ENCODE assay signal across 8 mouse cellular contexts in the genomic region with DNA sequence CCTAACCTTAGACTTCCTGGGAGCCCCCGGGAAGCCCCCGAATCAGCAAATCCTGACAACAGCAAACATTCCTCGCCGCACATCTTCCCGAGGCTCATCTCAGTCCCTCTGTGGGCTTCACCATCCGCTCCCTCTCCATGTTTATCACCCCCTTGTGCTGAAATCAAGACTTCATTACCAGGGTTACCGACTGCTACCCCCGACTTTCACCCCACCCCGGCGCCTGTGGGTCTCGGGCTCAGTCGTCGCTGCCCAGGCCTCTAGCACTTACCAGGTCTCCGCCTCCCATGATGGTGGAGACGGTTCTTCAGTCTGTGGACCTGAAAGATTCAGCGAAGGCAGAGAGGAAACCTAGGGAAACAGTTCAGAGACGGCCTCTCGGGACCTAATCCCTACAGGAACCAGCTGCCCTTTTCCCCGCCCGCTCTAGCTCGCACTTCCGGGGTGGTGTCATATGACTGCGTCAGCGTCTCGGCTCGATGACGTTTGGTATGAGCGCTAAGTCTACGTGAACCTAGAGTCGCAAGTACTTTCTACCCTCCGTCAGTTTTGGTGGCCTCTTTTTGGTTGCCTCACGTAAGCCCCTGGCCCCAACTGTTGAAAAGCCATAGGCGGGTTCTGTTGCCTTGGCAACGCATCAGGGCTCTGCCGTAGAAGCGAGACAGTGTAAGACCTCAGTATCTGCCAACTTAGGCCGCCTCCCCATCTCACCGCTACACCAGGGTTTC. TPM values are rescaled to one million over a fixed set of nuclear protein-coding genes. Genes with fewer than 3 reads are reported as not detected.
DNase-seq lines count a peak whose midpoint lies in the region; ATAC-seq and TF ChIP-seq lines count a peak whose summit lies in the region.

A gene (minus strand): TSS at position 403 of the 728 bp plus-strand sequence.

- H3K79me2 ChIP-seq in CH12.LX (replicated peaks; ENCODE audit: control insufficient read depth, extremely low read depth, insufficient read depth, poor library complexity, severe bottlenecking), result peaks cover 17% of the 10 kb centered on the region

- peak within 1 kb of the TSS; percentile 75 for H3K27ac ChIP-seq in CH12.LX (ENCODE audit: insufficient read depth, low read depth)
- peak within 1 kb of the TSS; percentile 42 for H3K27ac ChIP-seq in forebrain, embryonic 11.5 days (ENCODE audit: low read depth, low read length)
- peak within 1 kb of the TSS; percentile 80 for H3K27ac ChIP-seq in heart, embryonic 16.5 days (ENCODE audit: low read length)
- H3K27ac ChIP-seq in liver, embryonic 15.5 days (replicated peaks), result peak within 1 kb of the TSS; percentile 92
- H3K27ac ChIP-seq in neural tube, embryonic 12.5 days, result peak within 1 kb of the TSS; percentile 70

- peak; percentile 99 for DNase-seq in CH12.LX (ENCODE audit: extremely low read depth)
- peak; percentile 97 for DNase-seq in c-Kit-positive CD71-positive TER-119-negative erythroid progenitor cells, embryonic 14.5 days (ENCODE audit: low read depth)
- peak; percentile 96 for DNase-seq in forebrain, embryonic 11.5 days (ENCODE audit: low spot score)
- DNase-seq in kidney, postnatal 36 days, result peak; percentile 96
- DNase-seq in telencephalon, adult 2 months (ENCODE audit: low read depth, low spot score), result peak; percentile 97

- no peak for TF ChIP-seq CTCF in CH12.LX (conservative IDR thresholded peaks at IDR 0.05 in 1 of 2, IDR thresholded peaks at IDR 0.05 in 1 of 2; ENCODE audit: low read depth in 2 of 2, low read length in 2 of 2)

- TF ChIP-seq RAD21 in CH12.LX (IDR thresholded peaks at IDR 0.05; ENCODE audit: low read depth, low read length), result no peak

- peak within 1 kb of the TSS; percentile 98 for H3K9ac ChIP-seq in CH12.LX (ENCODE audit: insufficient read depth, low read depth)
- H3K9ac ChIP-seq in forebrain, embryonic 11.5 days (ENCODE audit: low read length), result peak within 1 kb of the TSS; percentile 74
- peak within 1 kb of the TSS; percentile 89 for H3K9ac ChIP-seq in heart, embryonic 16.5 days (ENCODE audit: low read length)
- H3K9ac ChIP-seq in liver, embryonic 15.5 days, result peak within 1 kb of the TSS; percentile 96
- peak within 1 kb of the TSS; percentile 83 for H3K9ac ChIP-seq in neural tube, embryonic 12.5 days

- H3K4me1 ChIP-seq in CH12.LX (ENCODE audit: control insufficient read depth in 1 of 2, insufficient read depth in 2 of 2), result peaks cover 10 to 18% of the 10 kb centered on the region in 2 experiments
- peaks cover 7% of the 10 kb centered on the region; the same call in 1 of the 2 replicates for H3K4me1 ChIP-seq in forebrain, embryonic 11.5 days (replicated peaks; ENCODE audit: control insufficient read depth, insufficient read depth, low read length)
- peaks cover 9% of the 10 kb centered on the region for H3K4me1 ChIP-seq in heart, embryonic 16.5 days (ENCODE audit: control insufficient read depth, insufficient read depth, low read length)
- peaks cover 24% of the 10 kb centered on the region for H3K4me1 ChIP-seq in liver, embryonic 15.5 days (replicated peaks)
- peaks cover 16% of the 10 kb centered on the region; the same call in 1 of the 2 replicates for H3K4me1 ChIP-seq in neural tube, embryonic 12.5 days

- H3K4me2 ChIP-seq in CH12.LX (ENCODE audit: insufficient read depth, low read depth, poor library complexity, severe bottlenecking), result peak within 1 kb of the TSS; percentile 99
- H3K4me2 ChIP-seq in forebrain, embryonic 11.5 days (ENCODE audit: low read depth, low read length, severe bottlenecking), result peak within 1 kb of the TSS; percentile 83
- H3K4me2 ChIP-seq in heart, embryonic 16.5 days (ENCODE audit: low read depth, low read length), result peak within 1 kb of the TSS; percentile 73
- H3K4me2 ChIP-seq in liver, embryonic 15.5 days, result peak within 1 kb of the TSS; percentile 87
- H3K4me2 ChIP-seq in neural tube, embryonic 12.5 days (replicated peaks), result peak within 1 kb of the TSS; percentile 78

- dilution Hi-C loops in CH12.LX (cut with MboI; ENCODE audit: extremely low pct_ligation_motif_present, extremely low pct_unique_long_range_greater_than_20kb, low sequenced_read_pairs), result no loop called here

- no peak for TF ChIP-seq EP300 in CH12.LX (IDR thresholded peaks at IDR 0.05; ENCODE audit: low read length)

- peak within 1 kb of the TSS; percentile 71 to 93 (median 90) for H3K4me3 ChIP-seq in CH12.LX (replicated peaks in 1 of 3; ENCODE audit: low read depth in 2 of 3, low read length in 2 of 3, poor library complexity in 1 of 3)
- H3K4me3 ChIP-seq in forebrain, embryonic 11.5 days (ENCODE audit: low read depth, low read length), result peak within 1 kb of the TSS; percentile 65
- H3K4me3 ChIP-seq in heart, embryonic 16.5 days (ENCODE audit: low read length), result peak within 1 kb of the TSS; percentile 84
- peak within 1 kb of the TSS; percentile 98 for H3K4me3 ChIP-seq in liver, embryonic 15.5 days (replicated peaks)
- H3K4me3 ChIP-seq in neural tube, embryonic 12.5 days, result peak within 1 kb of the TSS; percentile 82

- no peaks in the 10 kb centered on the region for H3K27me3 ChIP-seq in CH12.LX (replicated peaks)
- H3K27me3 ChIP-seq in forebrain, embryonic 11.5 days (ENCODE audit: control insufficient read depth, insufficient read depth, low read length), result no peaks in the 10 kb centered on the region
- H3K27me3 ChIP-seq in heart, embryonic 16.5 days (ENCODE audit: control insufficient read depth, insufficient read depth, low read length), result no peaks in the 10 kb centered on the region
- peaks cover 3% of the 10 kb centered on the region; the same call in 1 of the 2 replicates for H3K27me3 ChIP-seq in liver, embryonic 15.5 days
- no peaks in the 10 kb centered on the region for H3K27me3 ChIP-seq in neural tube, embryonic 12.5 days (replicated peaks)

- peaks cover 24 to 39% of the 10 kb centered on the region in 2 experiments for H3K36me3 ChIP-seq in CH12.LX (replicated peaks in 1 of 2; ENCODE audit: control insufficient read depth in 1 of 2, insufficient read depth in 1 of 2, low read length in 1 of 2)
- H3K36me3 ChIP-seq in forebrain, embryonic 11.5 days (ENCODE audit: control insufficient read depth, insufficient read depth, low read length), result no peaks in the 10 kb centered on the region; the same call in 1 of the 2 replicates
- H3K36me3 ChIP-seq in heart, embryonic 16.5 days (ENCODE audit: control insufficient read depth, insufficient read depth), result peaks cover 18% of the 10 kb centered on the region
- peaks cover 26% of the 10 kb centered on the region for H3K36me3 ChIP-seq in liver, embryonic 15.5 days (replicated peaks)
- peaks cover 23% of the 10 kb centered on the region for H3K36me3 ChIP-seq in neural tube, embryonic 12.5 days

- WGBS in forebrain, embryonic 11.5 days, result under 1% methylated on average over 38 of the region's 38 CpGs
- WGBS in heart, embryonic 16.5 days, result under 1% methylated on average over 38 of the region's 38 CpGs
- under 1% methylated on average over 38 of the region's 38 CpGs for WGBS in liver, embryonic 15.5 days (ENCODE audit: insufficient replicate concordance)
- under 1% methylated on average over 38 of the region's 38 CpGs for WGBS in neural tube, embryonic 12.5 days

- peaks cover 2% of the 10 kb centered on the region for H3K9me3 ChIP-seq in CH12.LX (replicated peaks; ENCODE audit: low read length)
- H3K9me3 ChIP-seq in forebrain, embryonic 11.5 days (ENCODE audit: control insufficient read depth, low read length), result no peaks in the 10 kb centered on the region
- H3K9me3 ChIP-seq in heart, embryonic 16.5 days (replicated peaks; ENCODE audit: control insufficient read depth, low read length), result no peaks in the 10 kb centered on the region
- H3K9me3 ChIP-seq in liver, embryonic 15.5 days (replicated peaks), result no peaks in the 10 kb centered on the region
- no peaks in the 10 kb centered on the region for H3K9me3 ChIP-seq in neural tube, embryonic 12.5 days

- peak; percentile 94 for TF ChIP-seq POLR2A in CH12.LX (IDR thresholded peaks at IDR 0.05; ENCODE audit: low read depth, low read length)

- in situ Hi-C loops in CH12.LX (cut with MboI; ENCODE audit: low pct_ligation_motif_present, low pct_unique_long_range_greater_than_20kb, low sequenced_read_pairs), result no loop called here

- ATAC-seq in forebrain, embryonic 11.5 days (replicated peaks; ENCODE audit: low FRiP score), result peak; percentile 90
- peak; percentile 94 for ATAC-seq in heart, embryonic 16.5 days (replicated peaks; ENCODE audit: extremely low read depth, insufficient read depth, low FRiP score)
- ATAC-seq in liver, embryonic 15.5 days (ENCODE audit: insufficient read depth), result peak; percentile 95
- peak; percentile 91 for ATAC-seq in neural tube, embryonic 12.5 days (ENCODE audit: low FRiP score, low read depth)

TF ChIP-seq in CH12.LX, 34 proteins besides CTCF, POLR2A, EP300 and RAD21 (continues in another document):
- peak; percentile 92 for TF ChIP-seq TBP (conservative IDR thresholded peaks at IDR 0.05; ENCODE audit: low read depth, low read length)
- TF ChIP-seq HCFC1 (IDR thresholded peaks at IDR 0.05; ENCODE audit: low read depth, low read length), result peak; percentile 97
- TF ChIP-seq ETS1 (conservative IDR thresholded peaks at IDR 0.05; ENCODE audit: low read depth, low read length), result peak; percentile 82
- TF ChIP-seq ZNF384 (IDR thresholded peaks at IDR 0.05; ENCODE audit: low read depth, low read length), result no peak
- TF ChIP-seq E2F4 (IDR thresholded peaks at IDR 0.05; ENCODE audit: insufficient replicate concordance, low read depth, low read length), result peak; percentile 88; the same call in 1 of the 2 replicates
- TF ChIP-seq SIN3A (IDR thresholded peaks at IDR 0.05; ENCODE audit: low read length), result peak; percentile 100
- peak; percentile 95 for TF ChIP-seq KAT2A (IDR thresholded peaks at IDR 0.05; ENCODE audit: insufficient replicate concordance, low read length)
- TF ChIP-seq PAX5 (IDR thresholded peaks at IDR 0.05; ENCODE audit: low read length), result no peak
- TF ChIP-seq TCF12 (IDR thresholded peaks at IDR 0.05; ENCODE audit: low read depth, low read length), result peak; percentile 87
- no peak for TF ChIP-seq RCOR1 (conservative IDR thresholded peaks at IDR 0.05; ENCODE audit: low read depth, low read length)
- TF ChIP-seq CHD1 (IDR thresholded peaks at IDR 0.05; ENCODE audit: low read depth, low read length), result no peak
- no peak; the same call in 1 of the 2 replicates for TF ChIP-seq CHD2 (IDR thresholded peaks at IDR 0.05; ENCODE audit: low read length)
- no peak for TF ChIP-seq SMC3 (IDR thresholded peaks at IDR 0.05; ENCODE audit: low read depth, low read length)
- TF ChIP-seq UBTF (IDR thresholded peaks at IDR 0.05; ENCODE audit: low read depth, low read length), result no peak

RNA-seq across cellular contexts. Expression of the gene that starts here (rescaled TPM):
- total RNA-seq in CH12.LX (2012; rRNA removed), result 16.7 and 17.3 TPM in 2 replicates
- total RNA-seq in CH12.LX (2014; rRNA removed), result 19.3 and 19.6 TPM in 2 replicates
- polyA plus RNA-seq in CH12.LX (2012; ENCODE audit: insufficient read length, low read depth), result 21.5 and 21.7 TPM in 2 replicates
- 16.3 and 19.5 TPM in 2 replicates for polyA plus RNA-seq in forebrain, embryonic 11.5 days (2014; fragmentation: Nextera tagmentation; extraction: Ambion mirVana)
- polyA plus RNA-seq in heart, embryonic 16.5 days (2015; fragmentation: Nextera tagmentation; extraction: Ambion mirVana), result 10.7 and 12.5 TPM in 2 replicates
- polyA plus RNA-seq in liver, embryonic 15.5 days (2015; fragmentation: Nextera tagmentation; extraction: Ambion mirVana), result 5.4 and 5.8 TPM in 2 replicates
- 21.1 and 23.4 TPM in 2 replicates for polyA plus RNA-seq in neural tube, embryonic 12.5 days (2016; fragmentation: Nextera tagmentation; extraction: Ambion mirVana)

Comparison
In these comparisons a context has a peak if more than half of its experiments do, and no peak if none do; other contexts are left out.
1. Peak in every context shown above with its lines: DNase-seq, ATAC-seq, H3K4me3 ChIP-seq and H3K27ac ChIP-seq.
2. H3K27ac ChIP-seq: peak in every context shown above with its lines; median percentile 92 in liver, embryonic 15.5 days; 80 in heart, embryonic 16.5 days; 75 in CH12.LX; 70 in neural tube, embryonic 12.5 days; 42 in forebrain, embryonic 11.5 days.